Mouse (Mus musculus) cerebellum, adult 11 months (tissue): ENCODE data around the gene Gtf2h4.
A peak's percentile ranks its signal among the peaks of the same experiment; 100 is the strongest.

ENCODE experiments used
- DNase-seq: peaks from one replicate; pipeline ENCODE4 v3.0.0; 2022

The Gtf2h4 gene

GRCm38 (mm10) chr17:35696691-35697090, 23.2 kb upstream of the Gtf2h4 start:
- DNase-seq = no peak

- no peak for DNase-seq
Observed at GRCm38 (mm10) chr17:35695289-35695688, 21.8 kb upstream of the Gtf2h4 start.

- DNase-seq = no peak
Observed at GRCm38 (mm10) chr17:35693906-35694305, 20.4 kb upstream of the Gtf2h4 start.

GRCm38 (mm10) chr17:35692368-35692767, 18.8 kb upstream of the Gtf2h4 start:
- no peak for DNase-seq

- DNase-seq = no peak
Observed at GRCm38 (mm10) chr17:35691811-35692210, 18.3 kb upstream of the Gtf2h4 start.

GRCm38 (mm10) chr17:35689936-35690645, 16.6 kb upstream of the Gtf2h4 start:
- DNase-seq = no peak

- no peak for DNase-seq
Observed at GRCm38 (mm10) chr17:35688347-35689175, 15.0 kb upstream of the Gtf2h4 start.

GRCm38 (mm10) chr17:35685061-35685460, 11.5 kb upstream of the Gtf2h4 start:
- no peak for DNase-seq

- DNase-seq = no peak
Observed at GRCm38 (mm10) chr17:35681986-35682385, 8.4 kb upstream of the Gtf2h4 start.

GRCm38 (mm10) chr17:35680591-35680990, 7.1 kb upstream of the Gtf2h4 start:
- DNase-seq = no peak

GRCm38 (mm10) chr17:35672527-35672926, 1.0 kb downstream of the Gtf2h4 start:
- no peak for DNase-seq

- no peak for DNase-seq
Observed at GRCm38 (mm10) chr17:35671846-35672245, 1.7 kb downstream of the Gtf2h4 start.

- no peak for DNase-seq
Observed at GRCm38 (mm10) chr17:35669731-35670130, 3.8 kb downstream of the Gtf2h4 start.

- peak; percentile 98 for DNase-seq
Observed at GRCm38 (mm10) chr17:35667334-35668065, 6.0 kb downstream of the Gtf2h4 start, which contains the start of gene Vars2. TSS of gene Vars2 (minus strand) at chr17:35667592.

- DNase-seq = no peak
Observed at GRCm38 (mm10) chr17:35666851-35667256, 6.7 kb downstream of the Gtf2h4 start.

GRCm38 (mm10) chr17:35665957-35666515, 7.5 kb downstream of the Gtf2h4 start:
- DNase-seq = no peak

- DNase-seq = no peak
Observed at GRCm38 (mm10) chr17:35653086-35653485, 20.5 kb downstream of the Gtf2h4 start.

- DNase-seq = no peak
Observed at GRCm38 (mm10) chr17:35649429-35649828, 24.1 kb downstream of the Gtf2h4 start.

GRCm38 (mm10) chr17:35643609-35644236, 29.8 kb downstream of the Gtf2h4 start, which contains the start of gene Mucl3:
TSS of gene Mucl3 (minus strand) at chr17:35643695.
- DNase-seq = no peak

GRCm38 (mm10) chr17:35639352-35639751, 34.2 kb downstream of the Gtf2h4 start:
- DNase-seq = no peak

- no peak for DNase-seq
Observed at GRCm38 (mm10) chr17:35638475-35639190, 34.9 kb downstream of the Gtf2h4 start.

GRCm38 (mm10) chr17:35636363-35636762, 37.2 kb downstream of the Gtf2h4 start:
- DNase-seq = peak; percentile 26
